Mouse (Mus musculus): ENCODE measurements around the gene Akap8.

Gene Akap8

GRCm38 (mm10) chr17:32283771-32284221, 37.2 kb downstream of the Akap8 start:
- peak; percentile 74 for DNase-seq (ENCODE audit: low spot score)

- DNase-seq (ENCODE audit: low spot score) = peak; percentile 51
Observed at GRCm38 (mm10) chr17:32283341-32283740, 37.7 kb downstream of the Akap8 start.

- no peak for DNase-seq (ENCODE audit: low spot score)
Observed at GRCm38 (mm10) chr17:32281611-32282310, 39.3 kb downstream of the Akap8 start.

GRCm38 (mm10) chr17:32281126-32281525, 39.9 kb downstream of the Akap8 start:
- DNase-seq (ENCODE audit: low spot score) = no peak

- no peak for DNase-seq (ENCODE audit: low spot score)
Observed at GRCm38 (mm10) chr17:32280575-32280974, 40.5 kb downstream of the Akap8 start.

GRCm38 (mm10) chr17:32277201-32277600, 43.8 kb downstream of the Akap8 start:
- no peak for DNase-seq (ENCODE audit: low spot score)

GRCm38 (mm10) chr17:32275568-32275967, 45.5 kb downstream of the Akap8 start:
- no peak for DNase-seq (ENCODE audit: low spot score)

- no peak for DNase-seq (ENCODE audit: low spot score)
Observed at GRCm38 (mm10) chr17:32269151-32269550, 51.9 kb downstream of the Akap8 start.

- no peak for DNase-seq (ENCODE audit: low spot score)
Observed at GRCm38 (mm10) chr17:32268540-32268960, 52.5 kb downstream of the Akap8 start.

- no peak for DNase-seq (ENCODE audit: low spot score)
Observed at GRCm38 (mm10) chr17:32268096-32268495, 52.9 kb downstream of the Akap8 start.

GRCm38 (mm10) chr17:32267617-32268016, 53.4 kb downstream of the Akap8 start:
- no peak for DNase-seq (ENCODE audit: low spot score)

- no peak for DNase-seq (ENCODE audit: low spot score)
Observed at GRCm38 (mm10) chr17:32263672-32264071, 57.4 kb downstream of the Akap8 start.

- DNase-seq (ENCODE audit: low spot score) = no peak
Observed at GRCm38 (mm10) chr17:32262831-32263559, 58.0 kb downstream of the Akap8 start.

GRCm38 (mm10) chr17:32258869-32259268, 62.2 kb downstream of the Akap8 start:
- DNase-seq (ENCODE audit: low spot score) = no peak

GRCm38 (mm10) chr17:32257944-32258343, 63.1 kb downstream of the Akap8 start:
- DNase-seq (ENCODE audit: low spot score) = no peak

- no peak for DNase-seq (ENCODE audit: low spot score)
Observed at GRCm38 (mm10) chr17:32257452-32257851, 63.6 kb downstream of the Akap8 start.

- no peak for DNase-seq (ENCODE audit: low spot score)
Observed at GRCm38 (mm10) chr17:32256896-32257295, 64.1 kb downstream of the Akap8 start.
